Mouse (Mus musculus): ENCODE data around the gene Plin3. TPM values are rescaled to one million over a fixed set of nuclear protein-coding genes. Genes with fewer than 3 reads are reported as not detected.
A peak's percentile ranks its signal among the peaks of the same experiment; 100 is the strongest.

Gene Plin3
- total RNA-seq (2012; rRNA removed), result 40.5 and 53.9 TPM in 2 replicates

GRCm38 (mm10) chr17:56292531-56293222, at the start of gene Plin3:
Plin3 (minus strand) TSS chr17:56292873.
- TF ChIP-seq MAFK (IDR thresholded peaks at IDR 0.05; ENCODE audit: insufficient read depth, low read depth, low read length) (no peak), ZNF384 (IDR thresholded peaks at IDR 0.05; ENCODE audit: low read depth, low read length) (no peak), HCFC1 (IDR thresholded peaks at IDR 0.05; ENCODE audit: borderline replicate concordance, insufficient read depth, low read length) (no peak), ZC3H11A (IDR thresholded peaks at IDR 0.05; ENCODE audit: borderline replicate concordance, low read depth, low read length) (no peak), CHD2 (IDR thresholded peaks at IDR 0.05; ENCODE audit: low read depth, low read length) (no peak)
- H3K4me1 ChIP-seq (ENCODE audit: control insufficient read depth in 2 of 2, insufficient read depth in 2 of 2, low read length in 2 of 2, poor library complexity in 1 of 2), result peaks cover 13 to 24% of the 10 kb centered on the region in 2 experiments
- no peaks in the 10 kb centered on the region for H3K9me3 ChIP-seq (ENCODE audit: control insufficient read depth, insufficient read depth, low read depth, low read length)
- no peaks in the 10 kb centered on the region; the same call in 1 of the 2 replicates for H3K36me3 ChIP-seq (ENCODE audit: control insufficient read depth, insufficient read depth, low read length, poor library complexity, severe bottlenecking)
- DNase-seq (ENCODE audit: low read depth, low spot score), result no peak
- peak within 1 kb of the TSS; percentile 65; the same call in 1 of the 2 replicates for H3K9ac ChIP-seq (ENCODE audit: insufficient read depth, low read depth, low read length, poor library complexity, severe bottlenecking)
- no peak within 1 kb of the TSS; a peak in 1 of 4 replicates for H3K4me3 ChIP-seq (ENCODE audit: insufficient read depth in 1 of 2, low read depth in 1 of 2, low read length in 2 of 2, poor library complexity in 1 of 2, severe bottlenecking in 1 of 2)
- no peak within 1 kb of the TSS; the same call in 1 of the 2 replicates for H3K27ac ChIP-seq (ENCODE audit: insufficient read depth, low read depth, low read length, poor library complexity, severe bottlenecking)
- in situ Hi-C loops (cut with MboI; ENCODE audit: low sequenced_read_pairs in 2 of 2, unreplicated experiment in 2 of 2), result no loop called here

GRCm38 (mm10) chr17:56340717-56341116, 48.0 kb upstream of the Plin3 start:
- Histone ChIP-seq H3K4me3 (ENCODE audit: insufficient read depth in 1 of 2, low read depth in 1 of 2, low read length in 2 of 2, poor library complexity in 1 of 2, severe bottlenecking in 1 of 2) (no peak overlapping the region), H3K9ac (ENCODE audit: insufficient read depth, low read depth, low read length, poor library complexity, severe bottlenecking) (no peak overlapping the region), H3K9me3 (ENCODE audit: control insufficient read depth, insufficient read depth, low read depth, low read length) (no peaks in the 10 kb centered on the region), H3K27ac (ENCODE audit: insufficient read depth, low read depth, low read length, poor library complexity, severe bottlenecking) (no peak overlapping the region), H3K36me3 (ENCODE audit: control insufficient read depth, insufficient read depth, low read length, poor library complexity, severe bottlenecking) (no peaks in the 10 kb centered on the region), H3K4me1 (ENCODE audit: control insufficient read depth in 2 of 2, insufficient read depth in 2 of 2, low read length in 2 of 2, poor library complexity in 1 of 2) (no peaks in the 10 kb centered on the region; a peak in 1 of 4 replicates)
- in situ Hi-C loops (cut with MboI; ENCODE audit: low sequenced_read_pairs in 2 of 2, unreplicated experiment in 2 of 2), result no loop called here
- DNase-seq (ENCODE audit: low read depth, low spot score), result no peak
- TF ChIP-seq ZC3H11A (IDR thresholded peaks at IDR 0.05; ENCODE audit: borderline replicate concordance, low read depth, low read length), result no peak
- no peak for TF ChIP-seq MAFK (IDR thresholded peaks at IDR 0.05; ENCODE audit: insufficient read depth, low read depth, low read length)
- TF ChIP-seq CHD2 (IDR thresholded peaks at IDR 0.05; ENCODE audit: low read depth, low read length), result no peak
- TF ChIP-seq HCFC1 (IDR thresholded peaks at IDR 0.05; ENCODE audit: borderline replicate concordance, insufficient read depth, low read length), result no peak

- no peak for DNase-seq (ENCODE audit: low read depth, low spot score)
- no peaks in the 10 kb centered on the region for H3K36me3 ChIP-seq (ENCODE audit: control insufficient read depth, insufficient read depth, low read length, poor library complexity, severe bottlenecking)
- in situ Hi-C loops (cut with MboI; ENCODE audit: low sequenced_read_pairs in 2 of 2, unreplicated experiment in 2 of 2), result no loop called here
- TF ChIP-seq HCFC1 (IDR thresholded peaks at IDR 0.05; ENCODE audit: borderline replicate concordance, insufficient read depth, low read length) (no peak), MAFK (IDR thresholded peaks at IDR 0.05; ENCODE audit: insufficient read depth, low read depth, low read length) (no peak), ZC3H11A (IDR thresholded peaks at IDR 0.05; ENCODE audit: borderline replicate concordance, low read depth, low read length) (no peak)
- H3K9ac ChIP-seq (ENCODE audit: insufficient read depth, low read depth, low read length, poor library complexity, severe bottlenecking), result no peak overlapping the region
- H3K27ac ChIP-seq (ENCODE audit: insufficient read depth, low read depth, low read length, poor library complexity, severe bottlenecking), result no peak overlapping the region
- H3K9me3 ChIP-seq (ENCODE audit: control insufficient read depth, insufficient read depth, low read depth, low read length), result no peaks in the 10 kb centered on the region
- H3K4me1 ChIP-seq (ENCODE audit: control insufficient read depth in 2 of 2, insufficient read depth in 2 of 2, low read length in 2 of 2, poor library complexity in 1 of 2), result no peaks in the 10 kb centered on the region
- H3K4me3 ChIP-seq (ENCODE audit: insufficient read depth in 1 of 2, low read depth in 1 of 2, low read length in 2 of 2, poor library complexity in 1 of 2, severe bottlenecking in 1 of 2), result no peak overlapping the region
Measured at GRCm38 (mm10) chr17:56338909-56339308, 46.2 kb upstream of the Plin3 start.

- H3K9me3 ChIP-seq (ENCODE audit: control insufficient read depth, insufficient read depth, low read depth, low read length), result no peaks in the 10 kb centered on the region
- H3K4me1 ChIP-seq (ENCODE audit: control insufficient read depth in 2 of 2, insufficient read depth in 2 of 2, low read length in 2 of 2, poor library complexity in 1 of 2), result no peaks in the 10 kb centered on the region
- H3K4me3 ChIP-seq (ENCODE audit: insufficient read depth in 1 of 2, low read depth in 1 of 2, low read length in 2 of 2, poor library complexity in 1 of 2, severe bottlenecking in 1 of 2), result no peak overlapping the region
- no peak overlapping the region for H3K27ac ChIP-seq (ENCODE audit: insufficient read depth, low read depth, low read length, poor library complexity, severe bottlenecking)
- no peak for TF ChIP-seq MAFK (IDR thresholded peaks at IDR 0.05; ENCODE audit: insufficient read depth, low read depth, low read length)
- TF ChIP-seq HCFC1 (IDR thresholded peaks at IDR 0.05; ENCODE audit: borderline replicate concordance, insufficient read depth, low read length), result no peak
- no peak for TF ChIP-seq CHD2 (IDR thresholded peaks at IDR 0.05; ENCODE audit: low read depth, low read length)
- no peak for TF ChIP-seq ZC3H11A (IDR thresholded peaks at IDR 0.05; ENCODE audit: borderline replicate concordance, low read depth, low read length)
- no peak for TF ChIP-seq ZNF384 (IDR thresholded peaks at IDR 0.05; ENCODE audit: low read depth, low read length)
- in situ Hi-C loops (cut with MboI; ENCODE audit: low sequenced_read_pairs in 2 of 2, unreplicated experiment in 2 of 2), result no loop called here
- no peaks in the 10 kb centered on the region for H3K36me3 ChIP-seq (ENCODE audit: control insufficient read depth, insufficient read depth, low read length, poor library complexity, severe bottlenecking)
- DNase-seq (ENCODE audit: low read depth, low spot score), result no peak
- H3K9ac ChIP-seq (ENCODE audit: insufficient read depth, low read depth, low read length, poor library complexity, severe bottlenecking), result no peak overlapping the region
Measured at GRCm38 (mm10) chr17:56337791-56338190, 45.1 kb upstream of the Plin3 start.
